Mouse (Mus musculus) adrenal gland, postnatal 0 days (tissue): ENCODE results near the gene Akr1e1. TPM values are rescaled to one million over a fixed set of nuclear protein-coding genes. Genes with fewer than 3 reads are reported as not detected.

Experiments
- polyA plus RNA-seq: library from polyadenylated mRNA; unstranded; fragments of >200 nt; fragmentation: Nextera tagmentation; extraction: Ambion mirVana; gene quantifications from 2 replicates; pipeline ENCODE4 v1.2.1, GENCODE M21; 2015

Akr1e1 gene
- 66.4 and 81.5 TPM in 2 replicates for polyA plus RNA-seq

DNA sequence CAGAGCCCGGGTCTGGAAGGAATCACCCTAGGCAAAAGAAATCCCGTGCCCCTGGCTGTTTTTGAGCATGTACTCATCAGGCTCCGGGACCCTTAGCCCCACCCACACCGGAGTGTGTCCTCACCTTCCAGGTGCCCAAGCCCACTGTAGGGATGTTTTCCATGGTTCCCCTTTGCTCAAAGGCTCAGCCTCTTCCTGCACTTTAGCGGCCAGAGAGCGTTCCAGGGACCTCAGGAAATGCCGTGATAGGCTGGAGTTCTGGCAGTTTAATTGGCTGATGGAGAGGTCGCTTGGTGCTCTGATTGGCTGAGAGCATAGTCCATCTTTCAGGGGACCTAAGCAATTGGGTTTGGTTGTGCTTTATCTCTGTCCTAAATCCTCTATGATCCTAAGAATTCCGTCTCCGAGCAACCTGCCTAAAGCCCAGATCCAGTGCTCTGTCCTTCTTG lies at the start of gene Akr1e1:
Gene Akr1e1 (minus strand): TSS at position 214 of the 449 bp plus-strand sequence.

DNA sequence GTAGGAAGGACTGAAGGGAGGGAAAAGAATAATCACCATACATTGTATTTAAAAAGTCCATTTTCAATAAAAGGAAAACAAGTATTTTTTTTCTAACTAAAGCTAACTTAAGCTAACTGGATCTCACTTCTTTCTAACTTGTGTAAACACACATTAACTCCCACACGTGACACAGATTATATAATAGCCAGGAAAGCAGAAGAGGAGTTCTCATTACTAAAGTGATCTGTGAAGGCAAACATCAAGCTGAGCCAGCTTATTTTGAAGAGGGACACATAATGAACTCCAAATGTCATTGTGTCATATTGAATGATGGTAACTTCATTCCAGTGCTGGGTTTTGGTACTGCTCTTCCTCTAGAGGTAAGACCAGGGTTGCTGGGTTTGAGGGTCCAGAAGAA lies 35.1 kb downstream of the Akr1e1 start, which contains the start of gene Akr1c21:
Gene Akr1c21 (plus strand): TSS at position 205 of the 400 bp plus-strand sequence.

Other genes with a start within 250 kb of the Akr1e1 start
- gene Akr1c6, start 174.9 kb downstream of the Akr1e1 start, polyA plus RNA-seq, result 0.80 and 0.99 TPM in 2 replicates
- gene Akr1c20, start 85.8 kb downstream of the Akr1e1 start, polyA plus RNA-seq, result 2.2 and 2.4 TPM in 2 replicates
- 0.27 TPM in 1 of 2 replicates, not detected in the other for gene Akr1c21, start 35.1 kb downstream of the Akr1e1 start, polyA plus RNA-seq